Mouse (Mus musculus) kidney, postnatal 36 days (tissue): ENCODE measurements around the gene Csnk1e.
A peak's percentile ranks its signal among the peaks of the same experiment; 100 is the strongest.

Experiments used
- DNase-seq, 2 experiments: peaks; one replicate each; pipeline ENCODE4 v3.0.0; 2021 to 2022; ENCODE audit warnings: mixed read lengths in 2 of 2

The Csnk1e gene

GRCm38 (mm10) chr15:79418677-79419076 lies 36.7 kb downstream of the Csnk1e start:
- DNase-seq, result no peak

DNA sequence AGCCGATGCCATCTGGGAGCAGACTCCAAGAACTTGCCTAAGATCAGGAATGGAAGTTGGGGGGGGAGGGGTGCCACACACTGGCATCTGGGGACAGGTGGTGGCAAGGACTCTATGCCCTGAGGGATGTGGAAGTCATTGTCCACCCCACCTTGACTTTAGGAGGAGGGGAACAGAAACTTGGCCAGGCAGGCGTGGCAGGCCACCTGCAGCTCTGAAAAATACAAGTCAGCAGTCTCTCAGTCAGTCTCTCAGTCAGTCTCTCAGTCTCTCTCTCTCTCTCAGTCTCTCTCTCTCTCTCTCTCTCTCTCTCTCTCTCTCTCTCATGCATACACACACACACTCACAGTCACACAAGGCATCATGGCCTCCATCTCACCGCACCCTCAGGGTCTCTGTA lies 37.1 kb downstream of the Csnk1e start:
- DNase-seq, result no peak

- DNase-seq, result no peak
Observed at GRCm38 (mm10) chr15:79417379-79417778, 38.0 kb downstream of the Csnk1e start.

DNA sequence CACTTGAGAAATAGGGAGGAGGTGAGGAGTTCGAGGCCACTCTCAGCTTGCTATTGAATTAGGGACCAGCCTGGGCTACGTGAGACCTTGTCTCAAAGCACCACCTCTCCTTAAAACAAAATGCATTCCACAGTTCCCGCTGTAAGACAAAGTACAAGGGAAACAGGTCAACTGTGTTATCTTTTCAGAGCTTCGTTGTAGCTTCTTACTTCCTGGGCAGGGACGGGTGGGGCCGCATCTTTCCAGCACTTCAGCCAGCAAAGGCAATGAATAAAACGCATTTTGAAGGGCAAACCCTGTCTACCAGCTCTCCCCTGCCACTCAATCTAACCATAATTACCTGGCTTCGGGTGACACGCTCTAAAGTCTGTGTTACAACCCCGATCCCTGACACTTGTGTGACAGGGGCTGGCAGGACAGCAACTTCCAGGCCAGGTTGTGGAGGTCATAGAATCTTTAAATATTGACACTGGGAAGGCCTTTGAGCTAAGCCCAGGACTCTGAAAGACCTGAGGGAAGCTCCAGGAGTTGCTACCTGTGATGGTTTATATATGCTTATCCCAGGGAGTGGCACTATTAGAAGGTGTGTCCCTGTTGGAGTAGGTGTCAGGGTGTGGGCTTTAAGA lies 38.8 kb downstream of the Csnk1e start:
- no peak for DNase-seq

- no peak for DNase-seq
Observed at GRCm38 (mm10) chr15:79414513-79414912, 40.9 kb downstream of the Csnk1e start.

DNA sequence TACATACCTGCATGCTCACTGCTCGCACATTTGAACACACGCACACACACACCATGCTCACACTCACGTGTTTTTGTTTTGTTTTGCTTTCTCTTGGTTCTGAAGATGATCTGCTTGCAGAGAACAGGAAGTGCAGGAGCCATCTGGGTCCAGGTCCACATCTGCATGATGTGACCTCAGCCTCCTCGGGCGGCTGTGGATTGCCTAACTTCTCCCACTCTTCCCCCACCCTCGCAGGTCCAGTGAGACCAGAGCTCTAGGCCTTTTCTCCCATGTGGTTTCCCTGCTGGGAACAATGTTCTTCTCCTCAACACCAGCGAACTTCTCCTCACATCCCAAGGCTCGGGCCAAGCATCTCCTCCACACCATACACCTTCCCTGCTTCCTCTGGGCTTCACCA lies 41.6 kb downstream of the Csnk1e start:
- no peak for DNase-seq

GRCm38 (mm10) chr15:79413201-79413600 lies 42.2 kb downstream of the Csnk1e start:
- DNase-seq, result no peak

DNA sequence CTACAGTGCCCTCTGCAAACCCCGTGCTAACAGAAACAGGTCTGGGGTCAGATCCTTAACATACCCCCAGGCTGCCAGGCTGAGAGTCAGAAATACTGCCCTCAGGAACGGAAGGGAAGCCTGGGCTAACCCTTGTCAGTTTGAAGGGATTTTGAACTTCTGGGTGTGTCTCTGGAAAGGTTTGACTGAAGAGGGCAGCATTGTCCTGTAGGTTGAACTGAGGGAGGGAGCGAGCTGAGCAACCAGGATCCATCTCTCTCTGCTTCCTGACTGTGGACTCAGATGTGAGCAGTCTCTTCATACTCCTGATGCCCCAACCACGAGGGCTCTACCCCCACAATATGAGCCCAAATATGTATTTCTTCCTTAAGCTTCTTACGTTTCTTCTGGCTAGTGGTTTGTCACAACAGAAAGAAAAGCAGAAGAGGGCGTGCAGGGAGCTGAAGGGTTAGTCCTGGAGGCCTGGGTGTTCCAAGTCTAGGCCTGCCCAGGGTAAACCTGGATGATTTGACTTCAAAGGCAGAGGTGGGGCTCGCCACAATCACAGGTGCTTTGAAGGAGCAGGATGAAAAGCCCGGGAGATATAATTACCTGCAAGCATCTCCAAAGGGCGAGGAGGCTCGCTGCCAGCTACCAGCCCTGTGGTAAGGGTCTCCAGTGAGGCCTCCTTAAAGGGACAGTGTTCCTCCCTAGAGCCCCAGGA lies 43.9 kb downstream of the Csnk1e start:
- no peak for DNase-seq

DNA sequence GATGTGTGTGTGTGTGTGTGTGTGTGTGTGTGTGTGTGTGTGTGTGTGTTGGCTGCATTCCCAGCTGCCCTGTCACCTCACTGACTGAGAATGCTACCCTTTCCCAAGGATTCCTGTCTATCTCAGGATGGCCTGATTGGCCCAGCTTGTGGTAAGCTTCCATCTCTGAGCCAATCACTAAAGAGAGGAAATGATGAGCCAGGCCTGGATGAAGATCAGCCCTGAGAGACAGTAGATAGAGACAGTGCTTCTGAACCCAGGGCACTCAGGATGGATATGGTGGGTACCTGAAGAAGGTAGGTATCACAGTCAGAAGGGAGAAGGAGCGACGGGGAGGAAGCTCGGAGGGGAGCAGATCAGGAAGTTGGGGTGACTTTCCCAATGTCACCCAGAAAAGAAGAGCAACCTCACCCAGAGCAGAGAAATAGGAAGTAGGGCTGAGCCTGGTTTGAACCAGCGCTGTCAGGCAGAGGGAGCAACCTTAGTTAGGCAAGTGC lies 46.2 kb downstream of the Csnk1e start:
- no peak for DNase-seq

DNA sequence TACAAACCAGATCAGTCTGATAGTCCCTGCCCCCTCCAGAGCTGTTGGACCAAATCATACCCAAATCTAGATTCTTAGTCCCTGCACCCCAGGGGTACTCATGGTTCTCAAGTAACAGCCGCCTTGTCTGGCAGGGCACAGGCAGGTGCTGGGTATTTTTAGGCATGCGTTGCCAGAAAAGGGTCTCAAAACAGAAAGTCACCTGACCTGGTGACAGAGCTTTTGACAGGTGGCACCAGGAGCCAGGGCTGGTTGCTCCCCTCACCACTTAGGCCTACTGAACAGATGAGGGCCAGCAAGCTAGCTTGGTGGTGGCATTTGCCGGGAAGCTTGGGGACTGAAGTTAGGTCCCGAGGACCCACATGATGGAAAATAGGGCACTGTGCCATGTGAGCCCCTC lies 48.8 kb downstream of the Csnk1e start:
- DNase-seq, result no peak

- no peak for DNase-seq
Observed at GRCm38 (mm10) chr15:79404277-79404676, 51.1 kb downstream of the Csnk1e start.

DNA sequence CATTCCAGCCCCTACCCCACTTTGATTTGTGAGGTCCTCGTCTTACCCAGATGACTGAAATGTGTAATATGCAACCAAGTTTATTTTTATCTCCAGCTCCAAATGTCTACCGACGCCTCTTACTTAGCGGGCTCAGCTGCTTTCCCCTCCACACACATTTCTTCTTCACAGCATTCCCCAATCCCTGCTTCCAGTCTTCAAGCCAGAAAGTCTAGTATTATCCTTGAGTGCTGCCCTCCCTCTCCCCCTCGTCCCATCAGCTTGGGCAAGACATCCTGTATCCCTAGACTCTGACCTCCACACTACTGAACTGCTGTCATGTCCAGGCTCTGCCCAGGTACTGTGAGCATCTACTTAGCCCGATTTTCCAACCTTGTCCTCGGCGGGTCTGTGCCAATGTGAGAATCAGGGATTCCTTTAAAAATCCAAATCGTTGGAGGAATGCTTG lies 51.6 kb downstream of the Csnk1e start:
- no peak for DNase-seq

DNA sequence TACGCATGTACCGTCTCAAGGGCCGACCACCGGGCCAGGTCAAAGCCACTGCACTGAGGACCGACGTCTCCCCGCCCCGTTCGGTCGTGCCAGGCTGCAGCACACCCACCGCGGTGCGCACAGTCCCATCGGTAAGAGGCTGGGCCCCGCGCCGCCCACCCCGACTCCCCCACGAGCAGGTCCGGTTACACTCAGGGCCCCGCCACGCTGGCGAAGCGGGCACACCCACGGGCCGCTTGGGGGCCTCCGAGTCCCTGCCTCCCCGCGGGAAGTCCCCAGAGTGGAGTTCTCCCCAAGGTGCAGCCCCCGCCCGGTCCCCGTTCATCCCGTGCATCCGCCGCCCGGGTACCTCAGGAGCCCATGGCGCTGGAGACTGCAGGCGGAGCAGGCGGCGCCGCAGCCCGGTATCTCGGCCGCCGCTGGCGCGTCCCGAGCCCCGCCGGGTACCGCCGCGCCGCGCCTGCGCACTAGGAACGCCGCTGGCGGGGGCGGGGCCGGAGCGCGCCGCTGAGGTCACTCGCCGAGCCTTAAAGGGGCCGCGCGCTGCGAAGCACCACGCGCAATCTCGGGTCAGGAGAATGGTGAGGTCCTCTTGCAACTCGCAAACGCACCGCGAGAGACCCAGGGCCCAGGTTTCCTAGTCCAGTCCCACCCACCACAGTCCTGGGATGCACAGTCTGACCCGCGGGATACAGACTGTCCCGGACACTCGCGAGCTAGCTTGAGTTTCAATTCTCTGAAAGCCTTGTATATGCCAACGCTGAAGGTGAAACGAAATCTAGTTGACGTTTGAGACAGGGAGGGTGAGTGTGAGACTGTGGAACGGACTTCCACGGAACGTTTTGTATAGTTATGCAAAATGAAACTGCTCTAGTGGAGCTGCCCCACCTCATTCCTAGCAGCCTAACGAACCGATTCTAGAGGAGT lies 52.3 kb downstream of the Csnk1e start, which contains the start of gene Tmem184b:
TSS of gene Tmem184b (minus strand) at position 734 of the 927 bp plus-strand sequence.
- peak; percentile 86 to 93 for DNase-seq

- no peak for DNase-seq
Observed at GRCm38 (mm10) chr15:79402176-79402575, 53.2 kb downstream of the Csnk1e start.

DNA sequence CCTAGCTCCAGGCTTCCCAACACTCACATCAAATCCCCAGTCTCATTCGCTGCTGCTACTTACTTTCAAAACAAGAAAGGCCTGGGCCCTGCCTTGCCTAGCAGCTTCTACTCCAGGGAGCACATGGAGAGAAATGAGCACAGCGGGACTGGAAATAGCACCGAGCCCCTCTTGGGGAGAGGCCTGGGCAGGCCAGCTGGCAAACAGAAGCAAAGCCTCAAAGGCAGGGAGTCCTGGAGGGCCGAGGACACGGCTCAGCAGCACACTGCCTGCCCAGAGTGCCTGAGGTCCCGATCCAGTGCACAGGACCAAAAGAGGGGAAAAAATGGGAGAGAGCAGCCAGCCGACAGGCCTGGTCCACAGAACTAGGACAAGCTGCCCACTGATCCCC lies 54.4 kb downstream of the Csnk1e start:
- DNase-seq, result no peak

GRCm38 (mm10) chr15:79400134-79400974 lies 55.0 kb downstream of the Csnk1e start:
- DNase-seq, result peak in 1 of 2 experiments; percentile 50

DNA sequence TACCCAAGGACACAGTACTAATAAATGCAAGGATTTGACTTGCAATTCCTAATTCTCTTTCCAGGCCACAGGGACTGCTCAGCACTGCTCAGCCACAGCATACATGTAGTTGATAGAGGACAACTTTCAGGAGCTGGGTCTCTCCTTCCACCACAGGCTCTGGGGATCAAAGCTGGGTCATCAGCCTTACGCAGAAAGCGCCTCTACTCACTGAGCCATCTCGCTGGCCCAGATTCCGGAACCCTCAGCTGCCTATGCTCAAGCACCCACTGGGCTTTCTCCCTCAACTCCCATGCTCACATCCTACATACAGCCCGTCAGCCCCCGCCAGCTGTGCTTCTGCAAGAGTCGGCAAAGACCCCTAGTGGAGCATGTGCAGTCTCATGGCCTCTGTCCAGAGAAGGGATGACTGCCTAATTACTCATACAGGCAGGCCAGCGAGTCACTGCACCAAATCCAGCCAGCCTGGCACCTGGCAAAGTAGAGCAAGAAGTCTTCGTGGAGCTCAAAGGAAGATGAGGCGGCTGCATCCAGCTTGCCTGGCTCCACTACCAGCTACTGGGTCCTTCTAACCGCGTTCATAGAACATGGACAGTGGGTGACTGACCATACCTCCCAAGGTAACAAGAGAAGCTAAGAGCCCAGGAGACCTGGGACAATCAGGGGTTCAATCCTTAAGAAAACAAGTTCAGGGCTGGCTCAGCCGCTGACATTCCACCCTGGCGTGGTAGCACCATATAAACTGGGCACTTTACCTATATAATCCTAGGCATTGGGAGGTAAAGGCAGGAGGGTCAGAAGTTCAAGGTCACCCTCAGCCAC lies 55.9 kb downstream of the Csnk1e start:
- DNase-seq, result no peak

DNA sequence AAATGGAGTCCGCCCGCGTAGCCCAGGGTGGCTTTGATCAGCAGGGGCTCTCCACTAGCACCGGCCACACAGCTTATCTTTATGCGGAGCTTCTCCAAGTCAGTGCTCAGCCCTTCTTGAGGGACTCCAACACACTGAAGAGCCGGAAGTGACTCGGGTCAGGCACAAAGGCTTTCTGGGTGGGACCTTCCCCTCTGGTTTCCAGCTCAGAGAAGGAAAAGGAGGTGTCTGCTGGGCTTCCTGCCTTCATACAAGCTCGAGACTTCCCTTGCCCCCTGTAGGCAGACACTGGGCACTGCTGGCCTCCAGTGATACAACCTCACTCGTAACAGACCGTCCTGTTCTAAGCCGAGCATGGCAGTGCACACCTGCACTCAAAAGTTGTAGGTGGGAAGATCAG lies 58.6 kb downstream of the Csnk1e start:
- peak; percentile 73 to 84 for DNase-seq

GRCm38 (mm10) chr15:79395281-79395680 lies 60.1 kb downstream of the Csnk1e start:
- no peak for DNase-seq

- no peak for DNase-seq
Observed at GRCm38 (mm10) chr15:79394842-79395241, 60.5 kb downstream of the Csnk1e start.

DNA sequence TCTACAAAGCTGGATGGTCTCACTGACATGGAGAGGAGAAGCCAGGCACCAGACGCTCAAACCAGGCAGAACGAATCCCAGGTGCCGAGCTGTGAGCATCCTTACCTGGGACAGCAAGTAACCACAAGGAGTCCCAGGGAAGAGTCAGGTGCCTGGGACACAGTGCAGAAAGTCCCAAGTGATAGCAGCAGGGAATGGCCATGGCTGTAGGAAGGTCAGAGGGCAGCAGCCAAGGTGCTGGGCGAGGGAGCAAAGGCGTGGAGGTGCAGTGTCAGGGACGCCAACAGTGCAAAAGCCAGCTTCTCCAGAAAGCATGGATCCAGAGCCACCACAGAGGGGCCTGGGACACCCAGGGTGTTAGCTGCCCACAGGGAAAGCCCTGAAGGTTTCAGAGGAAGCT lies 62.3 kb downstream of the Csnk1e start:
- DNase-seq, result no peak
